Mouse (Mus musculus): ENCODE measurements at regions not wholly inside any gene's neighbourhood (a gene's known extent, or its start where the extent isn't known, plus 50 kb on each side); places are given as distances from the start of the nearest gene placed in this dataset.

DNA sequence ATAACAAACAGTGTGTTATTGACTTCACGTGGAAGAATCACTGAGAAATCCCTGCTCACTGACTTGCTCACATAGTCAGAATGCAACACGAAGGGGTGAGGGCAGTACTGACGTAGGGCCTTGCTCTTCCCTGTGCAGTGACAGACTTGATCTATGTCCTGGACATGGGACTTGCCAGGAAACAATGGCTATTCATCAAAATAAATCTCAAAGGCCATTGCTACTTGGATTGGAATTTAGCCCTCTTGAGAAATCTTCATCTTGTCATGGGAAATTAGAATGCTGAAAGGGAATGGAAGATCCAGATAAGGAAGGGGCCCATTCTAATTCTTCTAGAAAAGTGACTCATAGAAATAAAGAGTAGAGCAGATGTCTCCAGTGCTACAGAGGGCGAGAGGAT lies 158.0 kb upstream of the Sstr4 start:
- H3K27ac ChIP-seq (ENCODE audit: insufficient read depth, low read length) = no peak overlapping the region
- no peaks in the 10 kb centered on the region for H3K36me3 ChIP-seq (ENCODE audit: control insufficient read depth, insufficient read depth, low read length, poor library complexity, severe bottlenecking)
- H3K9me3 ChIP-seq (replicated peaks; ENCODE audit: control insufficient read depth, insufficient read depth, low read length, poor library complexity, severe bottlenecking) = no peaks in the 10 kb centered on the region
- no peaks in the 10 kb centered on the region for H3K4me1 ChIP-seq (ENCODE audit: control insufficient read depth, insufficient read depth, low read length)
- no peak for TF ChIP-seq EP300 (IDR thresholded peaks at IDR 0.05; ENCODE audit: insufficient read depth, low read depth, low read length)
- no peak overlapping the region for H3K4me3 ChIP-seq (ENCODE audit: low read depth, low read length)
- H3K9ac ChIP-seq (ENCODE audit: low read depth, poor library complexity, severe bottlenecking) = no peak overlapping the region
- no peaks in the 10 kb centered on the region for H3K27me3 ChIP-seq (ENCODE audit: control insufficient read depth, insufficient read depth, low read length, poor library complexity, severe bottlenecking)

- no peaks in the 10 kb centered on the region for H3K36me3 ChIP-seq (ENCODE audit: control insufficient read depth, insufficient read depth, low read length, poor library complexity, severe bottlenecking)
- no peak for TF ChIP-seq CTCF (IDR thresholded peaks at IDR 0.05; ENCODE audit: low read depth, low read length)
- no peaks in the 10 kb centered on the region for H3K4me1 ChIP-seq (ENCODE audit: control insufficient read depth, insufficient read depth, low read length)
- H3K27me3 ChIP-seq (ENCODE audit: control insufficient read depth, insufficient read depth, low read length, poor library complexity, severe bottlenecking) = no peaks in the 10 kb centered on the region
- H3K9ac ChIP-seq (ENCODE audit: low read depth, poor library complexity, severe bottlenecking) = no peak overlapping the region
- H3K9me3 ChIP-seq (replicated peaks; ENCODE audit: control insufficient read depth, insufficient read depth, low read length, poor library complexity, severe bottlenecking) = no peaks in the 10 kb centered on the region
- H3K4me3 ChIP-seq (ENCODE audit: low read depth, low read length) = no peak overlapping the region
- H3K27ac ChIP-seq (ENCODE audit: insufficient read depth, low read length) = no peak overlapping the region
Observed at GRCm38 (mm10) chr2:148239046-148239445, 156.1 kb upstream of the Sstr4 start.

DNA sequence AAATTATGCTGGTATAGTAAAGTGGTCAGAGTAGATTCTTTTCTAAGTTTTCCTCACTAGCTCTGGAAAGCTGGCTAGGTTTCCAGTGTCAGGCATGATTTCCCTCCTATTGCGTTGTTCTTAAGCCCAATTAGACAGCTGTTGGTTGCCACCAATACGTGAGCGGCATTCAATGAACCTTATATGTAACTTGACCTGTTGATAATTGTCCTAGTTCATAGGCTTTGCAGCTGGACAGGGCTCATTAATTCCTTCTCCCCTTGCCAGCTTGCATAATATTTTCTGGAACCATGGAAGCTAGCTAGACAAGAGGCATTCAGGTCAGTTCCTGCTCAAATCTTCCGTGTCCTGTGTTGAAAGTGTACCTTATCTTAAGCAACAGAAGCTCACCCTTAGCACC lies 152.9 kb upstream of the Sstr4 start:
- Histone ChIP-seq H3K4me3 (ENCODE audit: low read depth, low read length) (no peak overlapping the region), H3K9ac (ENCODE audit: low read depth, poor library complexity, severe bottlenecking) (no peak overlapping the region), H3K4me1 (ENCODE audit: control insufficient read depth, insufficient read depth, low read length) (no peaks in the 10 kb centered on the region), H3K36me3 (ENCODE audit: control insufficient read depth, insufficient read depth, low read length, poor library complexity, severe bottlenecking) (no peaks in the 10 kb centered on the region), H3K27ac (ENCODE audit: insufficient read depth, low read length) (no peak overlapping the region), H3K9me3 (replicated peaks; ENCODE audit: control insufficient read depth, insufficient read depth, low read length, poor library complexity, severe bottlenecking) (no peaks in the 10 kb centered on the region), H3K27me3 (ENCODE audit: control insufficient read depth, insufficient read depth, low read length, poor library complexity, severe bottlenecking) (no peaks in the 10 kb centered on the region)
- no peak for TF ChIP-seq POLR2A (IDR thresholded peaks at IDR 0.05; ENCODE audit: insufficient read depth, low read length)
- TF ChIP-seq CTCF (IDR thresholded peaks at IDR 0.05; ENCODE audit: low read depth, low read length) = no peak
- no peak for TF ChIP-seq EP300 (IDR thresholded peaks at IDR 0.05; ENCODE audit: insufficient read depth, low read depth, low read length)

DNA sequence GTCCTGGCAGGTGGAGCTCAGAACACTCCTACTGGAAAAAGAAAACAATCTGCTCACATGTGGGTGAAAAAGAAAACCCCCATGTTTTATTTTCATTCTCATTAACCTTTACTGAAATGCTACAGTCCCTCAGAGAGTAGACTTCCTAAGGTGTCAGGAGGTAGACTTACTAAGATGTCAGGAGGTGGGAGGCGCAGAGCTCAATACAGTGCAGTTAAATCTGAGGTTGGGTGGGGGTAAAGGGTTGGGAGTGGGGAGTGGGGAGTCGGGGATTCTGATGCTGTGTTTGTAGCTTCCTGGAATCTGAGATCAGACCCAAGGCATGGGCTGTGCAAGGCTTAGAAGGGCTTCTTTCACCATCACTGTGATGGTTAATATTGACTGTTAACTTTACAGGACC lies 149.6 kb upstream of the Sstr4 start:
- H3K9me3 ChIP-seq (replicated peaks; ENCODE audit: control insufficient read depth, insufficient read depth, low read length, poor library complexity, severe bottlenecking) = no peaks in the 10 kb centered on the region
- no peak overlapping the region for H3K9ac ChIP-seq (ENCODE audit: low read depth, poor library complexity, severe bottlenecking)
- H3K36me3 ChIP-seq (ENCODE audit: control insufficient read depth, insufficient read depth, low read length, poor library complexity, severe bottlenecking) = no peaks in the 10 kb centered on the region
- TF ChIP-seq POLR2A (IDR thresholded peaks at IDR 0.05; ENCODE audit: insufficient read depth, low read length) (no peak), EP300 (IDR thresholded peaks at IDR 0.05; ENCODE audit: insufficient read depth, low read depth, low read length) (no peak), CTCF (IDR thresholded peaks at IDR 0.05; ENCODE audit: low read depth, low read length) (no peak)
- no peak overlapping the region for H3K4me3 ChIP-seq (ENCODE audit: low read depth, low read length)
- no peaks in the 10 kb centered on the region for H3K4me1 ChIP-seq (ENCODE audit: control insufficient read depth, insufficient read depth, low read length)
- no peaks in the 10 kb centered on the region for H3K27me3 ChIP-seq (ENCODE audit: control insufficient read depth, insufficient read depth, low read length, poor library complexity, severe bottlenecking)
- H3K27ac ChIP-seq (ENCODE audit: insufficient read depth, low read length) = no peak overlapping the region

- Histone ChIP-seq H3K27ac (ENCODE audit: insufficient read depth, low read length) (no peak overlapping the region), H3K36me3 (ENCODE audit: control insufficient read depth, insufficient read depth, low read length, poor library complexity, severe bottlenecking) (no peaks in the 10 kb centered on the region), H3K9ac (ENCODE audit: low read depth, poor library complexity, severe bottlenecking) (no peak overlapping the region), H3K4me1 (ENCODE audit: control insufficient read depth, insufficient read depth, low read length) (no peaks in the 10 kb centered on the region), H3K9me3 (replicated peaks; ENCODE audit: control insufficient read depth, insufficient read depth, low read length, poor library complexity, severe bottlenecking) (no peaks in the 10 kb centered on the region), H3K27me3 (ENCODE audit: control insufficient read depth, insufficient read depth, low read length, poor library complexity, severe bottlenecking) (no peaks in the 10 kb centered on the region), H3K4me3 (ENCODE audit: low read depth, low read length) (no peak overlapping the region)
- TF ChIP-seq POLR2A (IDR thresholded peaks at IDR 0.05; ENCODE audit: insufficient read depth, low read length) (no peak), CTCF (IDR thresholded peaks at IDR 0.05; ENCODE audit: low read depth, low read length) (no peak), EP300 (IDR thresholded peaks at IDR 0.05; ENCODE audit: insufficient read depth, low read depth, low read length) (no peak)
Observed at GRCm38 (mm10) chr2:148250902-148251301, 144.2 kb upstream of the Sstr4 start.

GRCm38 (mm10) chr2:148255662-148256061 lies 139.5 kb upstream of the Sstr4 start:
- Histone ChIP-seq H3K9me3 (replicated peaks; ENCODE audit: control insufficient read depth, insufficient read depth, low read length, poor library complexity, severe bottlenecking) (no peaks in the 10 kb centered on the region), H3K27me3 (ENCODE audit: control insufficient read depth, insufficient read depth, low read length, poor library complexity, severe bottlenecking) (no peaks in the 10 kb centered on the region), H3K4me3 (ENCODE audit: low read depth, low read length) (no peak overlapping the region), H3K9ac (ENCODE audit: low read depth, poor library complexity, severe bottlenecking) (no peak overlapping the region), H3K4me1 (ENCODE audit: control insufficient read depth, insufficient read depth, low read length) (no peaks in the 10 kb centered on the region), H3K36me3 (ENCODE audit: control insufficient read depth, insufficient read depth, low read length, poor library complexity, severe bottlenecking) (no peaks in the 10 kb centered on the region), H3K27ac (ENCODE audit: insufficient read depth, low read length) (no peak overlapping the region)
- no peak for TF ChIP-seq POLR2A (IDR thresholded peaks at IDR 0.05; ENCODE audit: insufficient read depth, low read length)
- no peak for TF ChIP-seq CTCF (IDR thresholded peaks at IDR 0.05; ENCODE audit: low read depth, low read length)
- TF ChIP-seq EP300 (IDR thresholded peaks at IDR 0.05; ENCODE audit: insufficient read depth, low read depth, low read length) = no peak
